Mouse (Mus musculus) intestine, embryonic 15.5 days (tissue): ENCODE data around the gene Gm20929. TPM values are rescaled to one million over a fixed set of nuclear protein-coding genes. Genes with fewer than 3 reads are reported as not detected.
"Not testable (repeated sequence)": the region's sequence is repeated elsewhere in the genome, so short reads cannot be mapped to it uniquely, and the experiment has no call there.

ENCODE experiments used
- ATAC-seq: fragments of 200-750 bp; cut with Nextera tagmentation; 2 replicates; pipeline ENCODE4 v1.8.0; 2017; ENCODE audit warnings: moderate TSS enrichment, moderate library complexity
- H3K27ac ChIP-seq: fragments of 300-500 bp; sonication (generic); 2 replicates; pipeline ENCODE4 v1.5.1; 2015; ENCODE audit warnings: mild to moderate bottlenecking, inconsistent platforms
- H3K27me3 ChIP-seq: fragments of 300-500 bp; sonication (generic); replicated peaks from 2 replicates; pipeline ENCODE4 v1.6.1; 2015; ENCODE audit warnings: inconsistent platforms
- H3K36me3 ChIP-seq: fragments of 300-500 bp; sonication (generic); 2 replicates; pipeline ENCODE4 v1.6.1; 2015; ENCODE audit warnings: inconsistent platforms
- H3K4me1 ChIP-seq: fragments of 300-500 bp; sonication (generic); replicated peaks from 2 replicates; pipeline ENCODE4 v1.6.1; 2015; ENCODE audit warnings: inconsistent platforms
- H3K4me2 ChIP-seq: fragments of 300-500 bp; sonication (generic); replicated peaks from 2 replicates; pipeline ENCODE4 v1.6.1; 2015; ENCODE audit warnings: mild to moderate bottlenecking, inconsistent platforms
- H3K4me3 ChIP-seq: fragments of 300-500 bp; sonication (generic); replicated peaks from 2 replicates; pipeline ENCODE4 v1.5.1; 2015; ENCODE audit warnings: inconsistent platforms
- H3K9ac ChIP-seq: fragments of 300-500 bp; sonication (generic); 2 replicates; pipeline ENCODE4 v1.6.1; 2015; ENCODE audit warnings: inconsistent platforms
- H3K9me3 ChIP-seq: fragments of 300-500 bp; sonication (generic); 2 replicates; pipeline ENCODE4 v1.6.1; 2016; ENCODE audit warnings: inconsistent platforms
- whole genome bisulfite sequencing: fragments of 180-500 bp; shearing (Covaris S2); methylation state at CpG from one replicate; pipeline ENCODE4 v1.1.7; 2015; 5-methylcytosine and 5-hydroxymethylcytosine counted together
- polyA plus RNA-seq: library from polyadenylated mRNA; unstranded; fragments of >200 nt; fragmentation: Nextera tagmentation; extraction: Ambion mirVana; gene quantifications from 2 replicates; pipeline ENCODE4 v1.2.1, GENCODE M21; 2015

Gm20929 gene
- polyA plus RNA-seq = not detected in 2 replicates

GRCm38 (mm10) chrY:53843649-53844048 lies at the start of gene Gm20929:
Gene Gm20929, plus strand, starts transcription at chrY:53843949.
- not testable (repeated sequence) for ATAC-seq, H3K27me3 ChIP-seq, H3K4me3 ChIP-seq, H3K27ac ChIP-seq, H3K4me2 ChIP-seq, H3K36me3 ChIP-seq, H3K9ac ChIP-seq, H3K9me3 ChIP-seq, H3K4me1 ChIP-seq
- WGBS = no CpG with 5 or more reads among the region's 6 CpGs
